Mouse (Mus musculus) embryonic facial prominence, embryonic 13.5 days (tissue): ENCODE measurements at regions not wholly inside any gene's neighbourhood (a gene's known extent, or its start where the extent isn't known, plus 50 kb on each side); places are given as distances from the start of the nearest gene placed in this dataset.

Source experiments
- ATAC-seq: fragments of 200-750 bp; cut with Nextera tagmentation; 2 replicates; pipeline ENCODE4 v1.8.0; 2017; ENCODE audit warnings: low read depth; ENCODE audit not compliant: insufficient number of reproducible peaks, insufficient read depth, low FRiP score, low TSS enrichment
- H3K27ac ChIP-seq: fragments of 300-500 bp; sonication (generic); 2 replicates; pipeline ENCODE4 v1.5.1; 2015; ENCODE audit warnings: moderate library complexity, mild to moderate bottlenecking, inconsistent platforms
- H3K27me3 ChIP-seq: fragments of 300-500 bp; sonication (generic); 2 replicates; pipeline ENCODE4 v1.6.1; 2015; ENCODE audit warnings: mild to moderate bottlenecking, inconsistent platforms
- H3K36me3 ChIP-seq: fragments of 300-500 bp; sonication (generic); 2 replicates; pipeline ENCODE4 v1.6.1; 2015; ENCODE audit warnings: mild to moderate bottlenecking, inconsistent platforms
- H3K4me1 ChIP-seq: fragments of 300-500 bp; sonication (generic); 2 replicates; pipeline ENCODE4 v1.6.1; 2015; ENCODE audit warnings: inconsistent platforms
- H3K4me2 ChIP-seq: fragments of 300-500 bp; sonication (generic); 2 replicates; pipeline ENCODE4 v1.6.1; 2015; ENCODE audit warnings: moderate library complexity, mild to moderate bottlenecking, inconsistent platforms
- H3K4me3 ChIP-seq: fragments of 300-500 bp; sonication (generic); 2 replicates; pipeline ENCODE4 v1.5.1; 2015; ENCODE audit warnings: mild to moderate bottlenecking, inconsistent platforms
- H3K9ac ChIP-seq: fragments of 300-500 bp; sonication (generic); 2 replicates; pipeline ENCODE4 v1.6.1; 2015; ENCODE audit warnings: mild to moderate bottlenecking, inconsistent platforms
- H3K9me3 ChIP-seq: fragments of 300-500 bp; sonication (generic); 2 replicates; pipeline ENCODE4 v1.6.1; 2016; ENCODE audit warnings: inconsistent platforms
- WGBS: fragments of 180-500 bp; shearing (Covaris S2); methylation state at CpG from one replicate; pipeline ENCODE4 v1.1.7; 2015; ENCODE audit warnings: mixed read lengths; 5-methylcytosine and 5-hydroxymethylcytosine counted together

GRCm38 (mm10) chr5:46182157-46182556 lies 324.7 kb upstream of the Lcorl start:
- Histone ChIP-seq H3K4me3 (no peak overlapping the region), H3K9ac (no peak overlapping the region), H3K4me1 (no peaks in the 10 kb centered on the region), H3K9me3 (no peaks in the 10 kb centered on the region), H3K4me2 (no peak overlapping the region), H3K36me3 (no peaks in the 10 kb centered on the region), H3K27ac (no peak overlapping the region), H3K27me3 (no peaks in the 10 kb centered on the region)
- WGBS, result 22% methylated on average over 2 of the region's 2 CpGs
- no peak for ATAC-seq

DNA sequence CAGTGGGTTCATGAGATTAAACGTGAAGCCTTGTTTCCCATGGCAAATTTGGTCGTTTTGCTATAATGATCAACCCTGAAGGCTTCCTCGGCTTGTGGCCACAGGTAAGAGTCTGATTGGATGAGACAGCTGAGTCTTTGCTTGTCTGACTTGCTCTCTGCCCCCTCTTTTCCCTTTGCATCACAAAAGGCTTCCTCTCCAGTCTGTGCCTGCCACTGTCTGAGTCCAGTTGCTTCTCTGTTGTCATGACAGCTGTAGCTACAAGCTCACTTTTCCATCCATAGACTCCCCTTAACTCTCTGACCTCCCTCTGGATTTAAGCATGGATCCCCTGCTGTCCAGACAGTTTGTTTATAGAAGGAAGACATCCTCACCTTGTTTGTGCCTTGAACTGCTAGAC lies 314.9 kb upstream of the Lcorl start:
- 23% methylated on average over 3 of the region's 3 CpGs for WGBS

DNA sequence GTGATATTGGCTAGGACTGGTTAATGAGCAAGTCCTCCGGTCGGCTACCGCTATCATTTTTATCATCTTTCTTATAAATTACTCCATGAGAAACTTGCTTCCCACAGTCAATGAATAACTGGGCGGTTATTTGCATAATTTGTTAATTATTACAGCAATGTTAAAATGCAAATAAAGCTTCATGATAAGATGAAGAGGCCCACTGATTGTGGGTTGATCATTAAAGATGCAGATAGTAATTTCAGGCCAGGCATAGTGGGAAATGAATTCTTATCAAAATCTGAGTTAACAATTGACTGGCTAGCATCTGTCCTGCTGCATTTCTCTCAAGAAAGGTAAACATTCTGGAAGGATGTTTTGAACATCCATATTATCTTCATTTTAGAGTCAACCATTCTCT lies 303.4 kb upstream of the Lcorl start:
- Histone ChIP-seq H3K9ac (no peak overlapping the region), H3K36me3 (no peaks in the 10 kb centered on the region), H3K4me3 (no peak overlapping the region), H3K4me1 (no peaks in the 10 kb centered on the region), H3K9me3 (no peaks in the 10 kb centered on the region), H3K27ac (no peak overlapping the region), H3K4me2 (no peak overlapping the region), H3K27me3 (no peaks in the 10 kb centered on the region)
- ATAC-seq, result no peak
- 85% methylated on average over 4 of the region's 4 CpGs for WGBS

More for the DNA sequence above, 314.9 kb upstream of the Lcorl start:
- H3K4me2 ChIP-seq, result no peak overlapping the region
- H3K27ac ChIP-seq, result no peak overlapping the region
- no peaks in the 10 kb centered on the region for H3K36me3 ChIP-seq
- H3K9me3 ChIP-seq, result no peaks in the 10 kb centered on the region
- no peaks in the 10 kb centered on the region for H3K27me3 ChIP-seq
- H3K4me3 ChIP-seq, result no peak overlapping the region
- H3K9ac ChIP-seq, result no peak overlapping the region
- no peaks in the 10 kb centered on the region for H3K4me1 ChIP-seq
- ATAC-seq, result no peak

DNA sequence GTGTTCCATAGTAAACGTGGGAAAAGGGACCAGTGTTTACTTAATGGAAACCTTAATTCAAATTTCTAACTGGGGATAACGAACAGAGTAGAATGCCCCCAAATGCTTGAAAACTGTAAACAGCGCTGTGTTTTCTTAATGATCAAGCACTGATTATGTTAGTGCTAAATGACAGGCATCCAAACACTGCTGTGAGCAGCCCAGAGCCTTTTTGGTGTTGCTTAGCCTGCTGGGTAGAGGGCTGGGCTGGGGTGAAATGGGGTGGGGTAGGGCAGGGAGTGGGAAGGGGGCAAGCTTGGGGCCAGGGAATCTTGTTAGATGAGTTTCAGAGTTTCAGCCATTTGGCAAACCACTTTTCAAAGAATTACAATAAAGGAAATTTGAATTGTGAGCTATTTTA lies 294.6 kb upstream of the Lcorl start:
- Histone ChIP-seq H3K4me1 (0 out of 2 replicates have a peak, but pooled peaks cover 3% of the 10 kb centered on the region), H3K36me3 (no peaks in the 10 kb centered on the region), H3K9ac (no peak overlapping the region), H3K27ac (no peak overlapping the region), H3K9me3 (no peaks in the 10 kb centered on the region), H3K27me3 (no peaks in the 10 kb centered on the region), H3K4me3 (no peak overlapping the region), H3K4me2 (no peak overlapping the region)
- no peak for ATAC-seq
- 51% methylated on average over 3 of the region's 3 CpGs for WGBS

- Histone ChIP-seq H3K27me3 (no peaks in the 10 kb centered on the region), H3K36me3 (no peaks in the 10 kb centered on the region), H3K4me1 (0 out of 2 replicates have a peak, but pooled peaks cover 3% of the 10 kb centered on the region), H3K27ac (no peak overlapping the region), H3K4me3 (no peak overlapping the region), H3K9me3 (no peaks in the 10 kb centered on the region), H3K4me2 (no peak overlapping the region), H3K9ac (no peak overlapping the region)
- WGBS, result 27% methylated on average over 6 of the region's 6 CpGs
- no peak for ATAC-seq
Observed at GRCm38 (mm10) chr5:46150825-46151224, 293.4 kb upstream of the Lcorl start.

- 0 out of 2 replicates have a peak, but pooled peaks cover 3% of the 10 kb centered on the region for H3K4me1 ChIP-seq
- 39% methylated on average over 6 of the region's 6 CpGs for WGBS
- H3K9me3 ChIP-seq, result no peaks in the 10 kb centered on the region
- no peak overlapping the region for H3K27ac ChIP-seq
- H3K27me3 ChIP-seq, result no peaks in the 10 kb centered on the region
- no peak overlapping the region for H3K9ac ChIP-seq
- H3K4me2 ChIP-seq, result no peak overlapping the region
- no peak overlapping the region for H3K4me3 ChIP-seq
- no peaks in the 10 kb centered on the region for H3K36me3 ChIP-seq
- ATAC-seq, result no peak
Observed at GRCm38 (mm10) chr5:46149851-46150615, 292.6 kb upstream of the Lcorl start.

DNA sequence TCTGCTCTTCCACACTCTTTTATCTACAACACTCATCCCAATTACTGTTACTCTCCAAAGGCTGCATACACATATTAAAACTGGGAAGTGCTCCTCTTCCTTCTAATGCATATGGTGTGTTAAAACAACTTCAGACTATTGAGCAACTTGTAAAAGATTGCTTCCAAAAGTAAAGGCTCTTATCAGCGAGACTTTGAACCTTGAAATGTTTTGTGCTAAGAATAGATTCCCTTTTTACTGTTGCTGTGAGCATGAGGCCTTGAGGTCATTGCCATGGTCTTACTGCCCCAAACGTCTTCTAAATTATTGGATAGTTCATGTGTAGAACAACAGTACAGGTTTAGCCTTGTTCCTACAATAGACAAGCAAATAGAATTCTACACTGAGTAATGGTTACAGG lies 281.6 kb upstream of the Lcorl start:
- ATAC-seq, result no peak
- no peak overlapping the region for H3K4me3 ChIP-seq
- 77% methylated on average over 2 of the region's 2 CpGs for WGBS

GRCm38 (mm10) chr5:46137695-46138094 lies 280.3 kb upstream of the Lcorl start:
- WGBS, result 43% methylated on average over 3 of the region's 3 CpGs
- no peak overlapping the region for H3K4me3 ChIP-seq
- H3K9ac ChIP-seq, result no peak overlapping the region
- H3K4me2 ChIP-seq, result no peak overlapping the region
- no peak overlapping the region for H3K27ac ChIP-seq
- no peaks in the 10 kb centered on the region for H3K4me1 ChIP-seq
- no peak for ATAC-seq
- no peaks in the 10 kb centered on the region for H3K27me3 ChIP-seq
- H3K36me3 ChIP-seq, result no peaks in the 10 kb centered on the region
- no peaks in the 10 kb centered on the region for H3K9me3 ChIP-seq

More for the DNA sequence above, 281.6 kb upstream of the Lcorl start:
- no peak overlapping the region for H3K27ac ChIP-seq
- no peaks in the 10 kb centered on the region for H3K9me3 ChIP-seq
- no peaks in the 10 kb centered on the region for H3K4me1 ChIP-seq
- no peak overlapping the region for H3K9ac ChIP-seq
- no peaks in the 10 kb centered on the region for H3K27me3 ChIP-seq
- no peak overlapping the region for H3K4me2 ChIP-seq
- no peaks in the 10 kb centered on the region for H3K36me3 ChIP-seq

- 48% methylated on average over 4 of the region's 4 CpGs for WGBS
- ATAC-seq, result no peak
- H3K4me3 ChIP-seq, result no peak overlapping the region
- no peaks in the 10 kb centered on the region for H3K27me3 ChIP-seq
- no peak overlapping the region for H3K27ac ChIP-seq
- no peaks in the 10 kb centered on the region for H3K9me3 ChIP-seq
- H3K36me3 ChIP-seq, result no peaks in the 10 kb centered on the region
- H3K4me2 ChIP-seq, result no peak overlapping the region
- H3K4me1 ChIP-seq, result no peaks in the 10 kb centered on the region
- no peak overlapping the region for H3K9ac ChIP-seq
Observed at GRCm38 (mm10) chr5:46108020-46108419, 250.6 kb upstream of the Lcorl start.

DNA sequence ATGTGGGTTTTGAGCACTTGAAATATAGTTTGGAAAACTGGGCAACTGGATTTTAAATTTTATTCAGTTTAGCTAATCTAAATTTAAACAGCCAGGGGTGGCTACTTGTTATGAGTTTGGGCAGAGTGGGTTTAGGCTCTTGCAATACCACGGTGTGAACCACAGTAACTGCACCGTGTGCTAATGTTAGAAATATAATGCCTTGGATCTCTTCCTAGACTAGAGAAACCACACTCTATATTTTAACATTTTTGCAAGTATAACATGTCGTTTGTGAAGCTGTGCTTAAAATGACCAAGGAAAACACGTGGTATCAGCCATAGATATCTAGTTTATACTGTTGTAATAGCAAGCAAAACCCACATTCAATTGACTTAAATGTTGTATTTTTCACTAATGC lies 245.9 kb upstream of the Lcorl start:
- Histone ChIP-seq H3K36me3 (no peaks in the 10 kb centered on the region), H3K9ac (no peak overlapping the region), H3K4me3 (no peak overlapping the region), H3K27me3 (no peaks in the 10 kb centered on the region), H3K9me3 (no peaks in the 10 kb centered on the region), H3K4me1 (no peaks in the 10 kb centered on the region), H3K4me2 (no peak overlapping the region), H3K27ac (no peak overlapping the region)
- WGBS, result 67% methylated on average over 4 of the region's 4 CpGs
- no peak for ATAC-seq

DNA sequence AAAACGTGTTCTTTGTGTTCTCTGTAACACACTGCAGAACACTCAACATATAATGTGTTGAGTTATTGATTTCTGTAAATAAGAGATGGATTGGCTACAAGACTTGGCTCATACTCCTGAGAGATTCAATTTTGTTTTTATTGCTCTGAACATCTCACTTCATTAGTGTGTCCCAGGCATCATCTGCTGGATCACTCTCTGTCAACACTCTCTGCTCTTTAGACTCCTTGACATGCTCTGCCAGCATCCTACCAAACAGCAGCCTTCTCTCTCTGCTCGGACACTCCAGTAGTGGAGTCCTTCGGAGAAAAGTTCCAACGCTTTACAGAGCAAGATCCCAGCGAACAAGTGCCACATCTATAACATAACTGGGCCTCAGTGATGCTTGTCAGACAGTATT lies 235.1 kb upstream of the Lcorl start:
- no peak overlapping the region for H3K27ac ChIP-seq
- H3K4me1 ChIP-seq, result no peaks in the 10 kb centered on the region
- H3K4me3 ChIP-seq, result no peak overlapping the region
- H3K9me3 ChIP-seq, result no peaks in the 10 kb centered on the region
- H3K4me2 ChIP-seq, result no peak overlapping the region
- H3K36me3 ChIP-seq, result no peaks in the 10 kb centered on the region
- ATAC-seq, result no peak
- no peaks in the 10 kb centered on the region for H3K27me3 ChIP-seq
- 89% methylated on average over 5 of the region's 5 CpGs for WGBS
- no peak overlapping the region for H3K9ac ChIP-seq

DNA sequence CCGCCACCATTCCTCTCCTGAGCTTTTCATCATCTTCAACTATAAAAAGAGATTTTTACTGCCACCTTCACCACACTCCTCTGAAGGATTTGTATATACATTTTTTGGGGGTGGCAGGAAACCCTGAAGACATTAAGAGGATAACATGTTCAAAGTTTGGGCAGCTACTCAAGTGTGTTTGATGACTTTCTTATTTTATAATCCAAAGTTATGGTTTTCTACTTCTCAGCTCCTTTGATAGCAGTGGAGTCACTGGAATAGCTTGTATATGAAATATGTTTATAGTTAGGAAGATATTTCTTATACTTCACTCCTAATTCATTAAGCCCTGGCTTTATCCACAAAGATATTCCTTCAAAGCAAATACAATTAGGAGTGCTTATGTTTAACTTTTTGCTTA lies 229.5 kb upstream of the Lcorl start:
- no peaks in the 10 kb centered on the region for H3K27me3 ChIP-seq
- H3K9me3 ChIP-seq, result no peaks in the 10 kb centered on the region
- 86% methylated on average over 1 of the region's 1 CpGs for WGBS

More for the DNA sequence above, 229.5 kb upstream of the Lcorl start:
- ATAC-seq, result no peak
- Histone ChIP-seq H3K4me2 (no peak overlapping the region), H3K36me3 (no peaks in the 10 kb centered on the region), H3K4me1 (no peaks in the 10 kb centered on the region), H3K4me3 (no peak overlapping the region), H3K27ac (no peak overlapping the region), H3K9ac (no peak overlapping the region)
